Mouse (Mus musculus): Measurements from ENCODE around the gene Narf.

DNA sequence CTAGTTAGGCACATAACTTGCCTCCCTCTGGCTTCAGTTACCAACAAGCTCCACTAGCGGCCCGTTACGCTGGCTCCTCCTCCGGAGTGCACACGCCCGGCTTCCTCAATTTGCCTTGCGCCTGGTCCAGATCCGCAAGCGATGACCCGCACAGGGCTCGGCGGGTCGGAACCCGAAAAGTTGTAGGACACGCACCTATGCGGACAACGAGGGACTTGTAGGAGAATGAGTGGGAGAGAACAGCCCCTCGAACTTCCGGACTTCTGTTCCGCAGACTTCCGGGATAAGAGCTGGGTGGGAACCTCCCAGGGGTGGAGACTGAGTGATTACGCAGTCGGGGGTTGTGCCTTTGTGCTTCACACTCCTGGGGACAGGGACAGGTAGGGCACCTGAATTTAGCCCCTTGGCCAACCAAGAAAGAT lies 8.0 kb upstream of the Narf start, which contains the start of gene Cybc1:
- no peak for TF ChIP-seq CTCF (conservative IDR thresholded peaks at IDR 0.05; ENCODE audit: low read length)
- TF ChIP-seq NANOG (IDR thresholded peaks at IDR 0.05; ENCODE audit: borderline replicate concordance, low read length): no peak
- TF ChIP-seq POU5F1 (IDR thresholded peaks at IDR 0.05; ENCODE audit: borderline replicate concordance, low read length): no peak
